Mouse (Mus musculus) lung, postnatal 0 days (tissue): ENCODE measurements around the gene Wnt1. TPM values are rescaled to one million over a fixed set of nuclear protein-coding genes. Genes with fewer than 3 reads are reported as not detected.

Source experiments
- ATAC-seq: fragments of 200-750 bp; cut with Nextera tagmentation; 2 replicates; pipeline ENCODE4 v1.8.0; 2017; ENCODE audit warnings: moderate library complexity
- DNase-seq: peaks from one replicate; pipeline ENCODE4 v3.0.0-alpha.2; 2016; ENCODE audit warnings: low spot score
- H3K27ac ChIP-seq: fragments of 300-500 bp; sonication (generic); 2 replicates; pipeline ENCODE4 v1.5.1; 2014; ENCODE audit warnings: antibody characterized with exemption, mild to moderate bottlenecking, low read length, mixed read lengths
- H3K27me3 ChIP-seq: fragments of 300-500 bp; sonication (generic); replicated peaks from 2 replicates; pipeline ENCODE4 v1.6.1; 2014; ENCODE audit warnings: low read length, mixed read lengths; ENCODE audit not compliant: insufficient read depth
- H3K36me3 ChIP-seq: fragments of 300-500 bp; sonication (generic); 2 replicates; pipeline ENCODE4 v1.6.1; 2014; ENCODE audit warnings: low read length, mixed read lengths; ENCODE audit not compliant: insufficient read depth
- H3K4me1 ChIP-seq: fragments of 300-500 bp; sonication (generic); 2 replicates; pipeline ENCODE4 v1.6.1; 2014; ENCODE audit warnings: antibody characterized with exemption, low read depth, low read length, mixed read lengths; ENCODE audit not compliant: insufficient read depth
- H3K4me2 ChIP-seq: fragments of 300-500 bp; sonication (generic); replicated peaks from 2 replicates; pipeline ENCODE4 v1.6.1; 2014; ENCODE audit warnings: low read depth, mild to moderate bottlenecking, low read length, moderate library complexity, mixed read lengths
- H3K4me3 ChIP-seq: fragments of 300-500 bp; sonication (generic); 2 replicates; pipeline ENCODE4 v1.5.1; 2014; ENCODE audit warnings: low read depth, low read length
- H3K9ac ChIP-seq: fragments of 300-500 bp; sonication (generic); replicated peaks from 2 replicates; pipeline ENCODE4 v1.6.1; 2014; ENCODE audit warnings: low read depth, mild to moderate bottlenecking
- H3K9me3 ChIP-seq: fragments of 300-500 bp; sonication (generic); 2 replicates; pipeline ENCODE4 v1.6.1; 2016; ENCODE audit warnings: low read length, mixed read lengths
- CTCF ChIP-seq: IDR thresholded peaks from 2 replicates; pipeline ENCODE4 v1.5.1; 2016; ENCODE audit warnings: antibody characterized with exemption, mild to moderate bottlenecking
- EP300 ChIP-seq: IDR thresholded peaks from 2 replicates; pipeline ENCODE4 v1.6.1; 2016; ENCODE audit warnings: antibody characterized with exemption, mild to moderate bottlenecking, control low read depth
- WGBS: fragments of 180-500 bp; shearing (Covaris S2); extraction: QIAGEN DNeasy Blood & Tissue Kit; methylation state at CpG from one replicate; pipeline ENCODE4 v1.1.7; 2014; 5-methylcytosine and 5-hydroxymethylcytosine counted together
- polyA plus RNA-seq: library from polyadenylated mRNA; unstranded; fragments of >200 nt; fragmentation: Nextera tagmentation; extraction: Ambion mirVana; gene quantifications from 2 replicates; pipeline ENCODE4 v1.2.1, GENCODE M21; 2015

Gene Wnt1
- polyA plus RNA-seq, 1 experiment from 2014 or later = not detected

GRCm38 (mm10) chr15:98749093-98749492, 40.6 kb upstream of the Wnt1 start:
- H3K4me1 ChIP-seq = peaks cover 9% of the 10 kb centered on the region; the same call in 1 of the 2 replicates
- ATAC-seq (no peak), DNase-seq (no peak)
- no peaks in the 10 kb centered on the region for H3K36me3 ChIP-seq
- H3K9me3 ChIP-seq = no peaks in the 10 kb centered on the region
- 75% methylated on average over 2 of the region's 2 CpGs for WGBS
- no peak overlapping the region for H3K9ac ChIP-seq
- H3K4me3 ChIP-seq = no peak overlapping the region
- no peak overlapping the region for H3K4me2 ChIP-seq
- TF ChIP-seq CTCF (no peak), EP300 (no peak)
- H3K27ac ChIP-seq = no peak overlapping the region
- H3K27me3 ChIP-seq = no peaks in the 10 kb centered on the region

- Histone ChIP-seq H3K27ac (no peak overlapping the region), H3K9ac (no peak overlapping the region), H3K4me1 (no peaks in the 10 kb centered on the region), H3K9me3 (no peaks in the 10 kb centered on the region), H3K36me3 (no peaks in the 10 kb centered on the region), H3K4me3 (no peak overlapping the region), H3K4me2 (no peak overlapping the region), H3K27me3 (no peaks in the 10 kb centered on the region)
- no peak for DNase-seq
- whole genome bisulfite sequencing = 62% methylated on average over 8 of the region's 8 CpGs
- ATAC-seq = no peak
- TF ChIP-seq CTCF (no peak), EP300 (no peak)
Observed at GRCm38 (mm10) chr15:98753021-98753423, 36.6 kb upstream of the Wnt1 start.

DNA sequence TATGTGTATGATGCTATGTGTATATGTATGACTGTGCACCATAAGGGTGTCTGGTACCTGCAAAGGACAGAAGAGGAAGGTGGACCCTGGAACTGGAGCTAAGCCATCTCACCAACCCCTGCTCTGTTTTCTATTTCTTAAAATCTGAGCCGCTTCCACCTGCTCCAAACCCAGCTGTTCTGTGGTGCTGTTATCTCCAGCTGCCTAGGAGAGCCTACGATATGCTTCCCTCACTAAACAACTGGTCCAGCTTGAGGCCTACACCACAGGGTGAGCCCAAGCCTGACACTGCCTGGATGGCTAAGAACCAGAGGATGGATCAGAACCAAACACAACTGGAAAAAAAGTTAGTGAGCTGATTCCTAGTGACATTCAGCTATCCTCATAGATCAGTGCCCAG, 35.5 kb upstream of the Wnt1 start:
- Histone ChIP-seq H3K36me3 (no peaks in the 10 kb centered on the region), H3K9ac (no peak overlapping the region), H3K4me1 (no peaks in the 10 kb centered on the region), H3K4me3 (no peak overlapping the region), H3K9me3 (no peaks in the 10 kb centered on the region), H3K4me2 (no peak overlapping the region), H3K27ac (no peak overlapping the region), H3K27me3 (no peaks in the 10 kb centered on the region)
- DNase-seq = no peak
- ATAC-seq = no peak
- TF ChIP-seq CTCF (no peak), EP300 (no peak)
- 95% methylated on average over 2 of the region's 2 CpGs for WGBS

DNA sequence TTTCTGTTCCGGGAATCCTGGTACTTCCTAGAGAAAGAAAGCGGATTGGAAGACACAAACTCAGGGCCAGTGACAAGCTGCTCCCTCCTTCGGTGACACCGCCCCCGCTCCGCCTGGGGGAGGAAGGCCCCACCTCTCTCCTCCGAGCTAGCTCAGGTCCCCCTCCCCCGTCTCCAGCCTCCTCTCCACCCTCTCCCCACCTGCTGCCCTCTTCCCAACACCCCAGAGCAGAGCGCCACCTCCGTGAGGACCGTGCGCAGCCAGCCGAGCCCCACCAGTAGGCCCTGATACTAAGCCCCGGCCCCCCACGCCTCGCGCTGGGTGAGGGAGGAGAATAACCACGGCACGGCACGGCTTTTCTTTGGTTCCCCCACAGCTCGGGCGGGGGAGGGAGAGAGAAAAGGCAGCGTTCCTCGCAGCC, 27.4 kb upstream of the Wnt1 start:
- DNase-seq (peak; percentile 93), ATAC-seq (peak; percentile 85)
- peaks cover 8% of the 10 kb centered on the region; the same call in 1 of the 2 replicates for H3K4me1 ChIP-seq
- peak overlapping the region; percentile 86 for H3K27ac ChIP-seq
- peak overlapping the region; percentile 95 for H3K4me3 ChIP-seq
- H3K27me3 ChIP-seq = no peaks in the 10 kb centered on the region
- WGBS = 0% methylated on average over 18 of the region's 24 CpGs
- no peaks in the 10 kb centered on the region for H3K9me3 ChIP-seq
- H3K9ac ChIP-seq = peak overlapping the region; percentile 70
- peak; percentile 47 for TF ChIP-seq CTCF
- no peak for TF ChIP-seq EP300
- no peaks in the 10 kb centered on the region for H3K36me3 ChIP-seq
- peak overlapping the region; percentile 97 for H3K4me2 ChIP-seq

GRCm38 (mm10) chr15:98762670-98763529, 26.8 kb upstream of the Wnt1 start, which contains the start of gene Arf3:
Arf3 (minus strand) TSS chr15:98763214.
- ATAC-seq (peak; percentile 97), DNase-seq (peak; percentile 97)
- Histone ChIP-seq H3K4me1 (peaks cover 8% of the 10 kb centered on the region; the same call in 1 of the 2 replicates), H3K27ac (peak within 1 kb of the TSS; percentile 86), H3K4me2 (peak within 1 kb of the TSS; percentile 97), H3K9ac (peak within 1 kb of the TSS; percentile 70), H3K9me3 (no peaks in the 10 kb centered on the region), H3K27me3 (no peaks in the 10 kb centered on the region), H3K36me3 (no peaks in the 10 kb centered on the region), H3K4me3 (peak within 1 kb of the TSS; percentile 95)
- WGBS = 2% methylated on average over 58 of the region's 76 CpGs
- TF ChIP-seq CTCF = no peak
- peak; percentile 81 for TF ChIP-seq EP300

GRCm38 (mm10) chr15:98765929-98766328, 23.7 kb upstream of the Wnt1 start:
- Histone ChIP-seq H3K9me3 (no peaks in the 10 kb centered on the region), H3K4me2 (no peak overlapping the region), H3K27me3 (no peaks in the 10 kb centered on the region), H3K36me3 (no peaks in the 10 kb centered on the region), H3K9ac (no peak overlapping the region), H3K4me3 (no peak overlapping the region), H3K4me1 (peaks cover 8% of the 10 kb centered on the region; the same call in 1 of the 2 replicates), H3K27ac (no peak overlapping the region)
- no peak for ATAC-seq
- WGBS = 69% methylated on average over 4 of the region's 4 CpGs
- no peak for DNase-seq
- no peak for TF ChIP-seq EP300
- no peak for TF ChIP-seq CTCF
